Mouse (Mus musculus) kidney, postnatal 10 days (tissue): Measurements from ENCODE around the gene Hyal1.

Experiments
- DNase-seq: peaks from one replicate; pipeline ENCODE4 v3.0.0; 2021; ENCODE audit warnings: mixed read lengths

The Hyal1 gene

DNA sequence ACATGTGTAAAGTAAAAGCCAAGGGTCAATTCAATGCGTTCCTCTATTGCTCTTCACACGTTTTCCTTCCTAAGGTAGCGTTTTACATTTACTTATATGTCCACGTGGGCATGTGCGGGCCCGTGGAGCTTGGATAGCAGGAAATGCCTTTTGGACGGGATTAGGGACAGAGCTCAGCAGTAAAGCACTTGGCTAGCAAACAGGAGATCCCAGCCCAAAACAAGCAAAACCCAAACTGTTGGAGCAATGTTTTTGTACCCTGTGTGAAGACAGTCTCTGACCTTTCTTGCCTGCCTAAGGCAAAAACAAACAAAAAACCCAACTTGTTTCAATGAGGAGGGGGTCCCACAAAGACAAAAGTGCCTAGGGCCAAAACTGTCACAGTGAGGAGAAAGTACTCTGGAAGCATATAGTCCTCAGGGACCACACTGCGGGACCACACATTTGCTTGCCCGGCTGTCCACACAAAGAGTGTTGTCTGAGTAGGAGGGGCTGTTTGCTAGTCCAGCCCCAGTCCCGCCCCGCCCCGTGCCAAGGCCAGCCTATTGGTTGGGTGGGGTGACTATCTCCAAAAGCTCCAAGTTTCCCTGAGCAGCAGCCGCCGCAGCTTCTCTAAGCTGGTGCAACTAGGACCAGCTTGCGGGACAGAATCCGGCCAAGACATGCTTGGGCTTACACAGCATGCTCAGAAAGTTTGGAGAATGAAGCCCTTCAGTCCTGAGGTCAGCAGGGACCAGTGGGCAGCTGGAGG, at the start of gene Hyal1:
Hyal1 (plus strand) TSS at position 571 of the 751 bp plus-strand sequence.
- peak; percentile 93 for DNase-seq

GRCm38 (mm10) chr9:107533791-107534407, 42.8 kb upstream of the Hyal1 start, which contains the start of gene Tmem115:
Gene Tmem115 (plus strand): TSS chr9:107533945.
- peak; percentile 95 for DNase-seq

DNA sequence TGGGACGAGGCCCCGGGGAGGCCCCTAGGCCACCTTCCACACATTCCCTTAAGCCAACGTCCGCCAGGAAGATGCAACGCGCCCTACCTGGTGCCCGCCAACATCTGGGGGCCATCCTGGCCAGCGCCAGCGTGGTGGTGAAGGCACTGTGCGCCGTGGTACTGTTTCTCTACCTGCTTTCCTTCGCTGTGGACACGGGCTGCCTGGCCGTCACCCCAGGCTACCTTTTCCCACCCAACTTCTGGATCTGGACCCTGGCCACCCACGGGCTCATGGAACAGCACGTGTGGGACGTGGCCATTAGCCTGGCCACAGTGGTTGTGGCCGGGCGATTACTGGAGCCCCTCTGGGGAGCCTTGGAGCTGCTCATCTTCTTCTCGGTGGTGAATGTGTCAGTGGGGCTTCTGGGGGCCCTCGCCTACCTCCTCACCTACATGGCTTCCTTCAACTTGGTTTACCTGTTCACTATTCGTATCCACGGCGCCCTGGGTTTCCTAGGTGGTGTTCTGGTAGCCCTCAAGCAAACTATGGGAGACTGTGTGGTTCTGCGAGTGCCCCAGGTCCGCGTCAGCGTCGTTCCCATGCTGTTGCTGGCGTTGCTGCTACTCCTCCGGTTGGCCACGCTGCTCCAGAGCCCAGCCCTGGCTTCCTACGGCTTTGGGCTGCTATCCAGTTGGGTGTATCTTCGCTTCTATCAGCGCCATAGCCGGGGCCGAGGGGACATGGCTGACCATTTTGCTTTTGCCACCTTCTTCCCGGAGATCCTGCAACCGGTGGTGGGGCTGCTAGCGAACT, 42.1 kb upstream of the Hyal1 start:
- DNase-seq: peak; percentile 60

GRCm38 (mm10) chr9:107538231-107538630, 38.5 kb upstream of the Hyal1 start:
- DNase-seq: no peak

GRCm38 (mm10) chr9:107538711-107539110, 38.0 kb upstream of the Hyal1 start:
- DNase-seq: no peak

GRCm38 (mm10) chr9:107539940-107540339, 36.8 kb upstream of the Hyal1 start:
- DNase-seq: no peak

DNA sequence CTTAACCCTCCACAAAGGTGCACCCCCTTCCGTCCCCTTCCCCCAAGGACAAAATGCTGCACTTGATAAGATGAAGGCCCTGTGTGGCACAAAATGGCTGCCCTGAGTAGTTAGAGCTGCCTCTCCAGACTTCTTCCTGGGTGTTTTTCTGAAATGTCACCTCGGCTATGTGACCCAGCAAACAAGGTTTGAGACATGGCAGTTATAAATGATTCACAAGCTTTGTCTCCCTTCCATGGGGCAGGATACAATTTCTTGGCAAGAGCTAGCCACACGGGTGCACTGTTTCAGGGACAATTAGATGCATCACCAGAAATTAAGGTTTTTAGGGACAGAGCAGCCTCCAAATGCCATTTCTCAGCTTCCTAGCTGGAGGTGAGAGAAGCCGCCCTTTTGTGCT, 36.3 kb upstream of the Hyal1 start:
- DNase-seq: no peak

- DNase-seq: no peak
These were observed 35.7 kb upstream of the Hyal1 start for GRCm38 (mm10) chr9:107541005-107541404.

GRCm38 (mm10) chr9:107541474-107542351, 35.0 kb upstream of the Hyal1 start, which contains the start of the genes Cyb561d2 and Nprl2:
Gene Cyb561d2 (minus strand): TSS chr9:107542193.
Gene Nprl2 (plus strand): TSS chr9:107542226.
- peak; percentile 96 for DNase-seq

- no peak for DNase-seq
These were observed 34.4 kb upstream of the Hyal1 start for GRCm38 (mm10) chr9:107542352-107542686.

GRCm38 (mm10) chr9:107542721-107543120, 34.0 kb upstream of the Hyal1 start:
- DNase-seq: no peak

DNA sequence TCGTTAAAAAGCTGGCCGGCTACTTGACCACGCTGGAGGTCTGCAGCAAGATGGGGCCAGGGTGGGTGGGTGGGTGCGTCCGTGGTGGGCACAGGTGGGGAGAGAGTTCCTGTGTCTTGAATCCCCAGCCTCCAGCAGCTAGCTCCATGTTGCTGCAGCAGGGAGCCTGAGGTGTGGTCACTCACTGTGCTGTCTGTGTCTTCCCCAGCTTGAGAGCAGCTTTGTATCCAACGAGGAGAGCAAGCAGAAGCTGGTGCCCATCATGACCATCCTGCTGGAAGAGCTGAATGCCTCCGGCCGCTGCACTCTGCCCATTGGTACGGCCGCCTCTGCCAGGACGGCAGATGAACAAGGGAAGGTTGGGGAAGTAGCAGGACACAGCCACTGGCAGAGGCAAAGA, 33.4 kb upstream of the Hyal1 start:
- no peak for DNase-seq

GRCm38 (mm10) chr9:107544196-107544700, 32.5 kb upstream of the Hyal1 start:
- DNase-seq: no peak

DNA sequence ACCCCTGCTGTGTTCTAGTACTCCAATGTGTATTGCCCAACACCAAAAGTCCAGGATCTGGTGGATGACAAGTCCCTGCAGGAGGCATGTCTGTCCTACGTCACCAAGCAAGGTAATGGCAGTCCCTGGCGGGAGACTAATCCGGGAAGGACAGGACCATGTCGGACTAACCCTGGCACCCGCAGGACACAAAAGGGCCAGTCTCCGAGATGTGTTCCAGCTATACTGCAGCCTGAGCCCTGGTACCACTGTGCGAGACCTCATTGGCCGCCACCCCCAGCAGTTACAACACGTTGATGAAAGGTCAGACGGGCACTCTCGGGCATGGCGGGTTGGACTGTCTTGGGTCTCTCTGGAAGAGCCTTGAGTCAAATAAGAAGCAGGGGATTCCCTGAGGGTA, 32.0 kb upstream of the Hyal1 start:
- DNase-seq: no peak

- DNase-seq: no peak
These were observed 31.5 kb upstream of the Hyal1 start for GRCm38 (mm10) chr9:107545199-107545598.

- DNase-seq: peak; percentile 86
These were observed 31.1 kb upstream of the Hyal1 start for GRCm38 (mm10) chr9:107545602-107546001.

DNA sequence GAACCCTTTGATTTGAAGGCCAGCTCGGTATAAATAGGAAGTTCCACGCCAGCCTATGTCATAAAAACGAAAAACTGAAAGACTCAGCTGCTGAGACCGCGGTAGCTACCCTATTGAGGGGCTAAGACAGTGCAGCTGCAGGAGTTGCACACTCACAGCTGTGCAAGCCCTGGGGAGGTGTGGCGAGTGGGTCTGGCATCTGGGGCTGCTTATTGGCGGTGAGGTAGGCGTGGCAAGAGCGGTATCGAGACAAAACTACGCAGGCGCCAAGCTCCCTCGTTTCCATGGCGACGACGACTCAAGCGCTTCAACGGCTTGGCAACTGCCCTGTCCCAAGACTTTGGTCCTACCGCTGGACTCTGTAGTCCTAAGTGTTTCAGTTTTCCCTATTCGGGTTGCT, 29.7 kb upstream of the Hyal1 start, which contains the start of gene Zmynd10:
Zmynd10 (plus strand) TSS at position 273 of the 400 bp plus-strand sequence.
- DNase-seq: peak; percentile 96

GRCm38 (mm10) chr9:107547957-107548356, 28.8 kb upstream of the Hyal1 start:
- no peak for DNase-seq

DNA sequence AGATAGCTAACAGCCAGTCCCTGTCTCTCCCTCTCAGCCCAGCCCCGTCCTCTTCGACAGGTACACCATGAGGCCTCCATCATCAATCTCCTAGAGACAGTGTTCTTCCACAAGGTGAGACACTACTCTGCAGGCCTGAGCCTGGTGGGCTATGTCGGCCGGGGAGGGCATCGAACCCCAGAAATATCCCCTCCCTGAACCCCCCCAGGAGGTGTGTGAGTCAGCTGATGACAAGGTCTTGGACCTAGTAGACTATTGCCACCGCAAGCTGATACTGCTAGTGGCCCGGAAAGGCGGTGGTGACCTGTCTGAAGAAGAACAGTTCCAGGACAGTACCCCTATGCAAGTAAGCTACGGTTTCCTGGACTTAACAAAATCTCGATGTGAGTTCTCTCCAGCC, 27.9 kb upstream of the Hyal1 start:
- DNase-seq: no peak

- DNase-seq: no peak
These were observed 27.2 kb upstream of the Hyal1 start for GRCm38 (mm10) chr9:107549297-107550074.

- DNase-seq: peak; percentile 75
These were observed 26.1 kb upstream of the Hyal1 start for GRCm38 (mm10) chr9:107550491-107551116.
